Mouse (Mus musculus) ES-Bruce4 (cell line): ENCODE measurements at regions not wholly inside any gene's neighbourhood (a gene's known extent, or its start where the extent isn't known, plus 50 kb on each side); places are given as distances from the start of the nearest gene placed in this dataset.

Experiments
- CTCF ChIP-seq: IDR thresholded peaks from one replicate; pipeline ENCODE4 v1.8.1; 2011; ENCODE audit warnings: low read depth, low read length
- EP300 ChIP-seq: IDR thresholded peaks from 2 replicates; pipeline ENCODE4 v1.6.1; 2011; ENCODE audit warnings: low read depth, low read length; ENCODE audit not compliant: insufficient read depth
- POLR2A ChIP-seq: IDR thresholded peaks from one replicate; pipeline ENCODE4 v1.8.1; 2011; ENCODE audit warnings: low read length; ENCODE audit not compliant: insufficient read depth

DNA sequence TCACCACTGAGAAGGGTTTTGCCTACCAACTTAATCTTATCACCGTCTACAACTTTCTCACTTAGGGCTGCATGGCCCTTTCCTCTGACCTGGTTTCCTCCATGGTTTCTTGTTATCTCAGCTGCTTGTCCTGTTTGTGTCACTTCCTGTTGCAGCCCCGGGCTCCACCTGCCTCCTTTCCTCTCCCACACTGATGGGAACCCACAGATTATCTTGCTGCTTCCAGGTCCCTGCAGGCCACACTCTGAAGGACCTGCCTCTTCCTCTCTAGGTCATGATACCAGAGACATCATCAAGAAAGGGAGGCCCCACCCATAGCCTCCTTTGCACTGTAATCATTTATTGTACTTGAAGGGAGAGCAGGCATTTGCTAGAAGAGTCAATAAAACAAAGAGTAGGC lies 184.4 kb upstream of the Tnp1 start:
- TF ChIP-seq CTCF (no peak), POLR2A (no peak), EP300 (no peak)
